Mouse (Mus musculus): ENCODE measurements around the gene Dolpp1.

Dolpp1 gene

GRCm38 (mm10) chr2:30392114-30392576 is at the start of gene Dolpp1:
Dolpp1 (plus strand) TSS chr2:30392254.
- DNase-seq (ENCODE audit: low spot score): peak; percentile 98

- no peak for DNase-seq (ENCODE audit: low spot score)
Observed at GRCm38 (mm10) chr2:30342544-30342943, 49.5 kb upstream of the Dolpp1 start.

- DNase-seq (ENCODE audit: low spot score): no peak
Observed at GRCm38 (mm10) chr2:30343601-30344137, 48.4 kb upstream of the Dolpp1 start.

GRCm38 (mm10) chr2:30345971-30346676 is 45.9 kb upstream of the Dolpp1 start:
- DNase-seq (ENCODE audit: low spot score): no peak

GRCm38 (mm10) chr2:30349196-30349595 is 42.9 kb upstream of the Dolpp1 start:
- no peak for DNase-seq (ENCODE audit: low spot score)

- DNase-seq (ENCODE audit: low spot score): no peak
Observed at GRCm38 (mm10) chr2:30351149-30351548, 40.9 kb upstream of the Dolpp1 start.

GRCm38 (mm10) chr2:30355861-30356260 is 36.2 kb upstream of the Dolpp1 start:
- no peak for DNase-seq (ENCODE audit: low spot score)

- DNase-seq (ENCODE audit: low spot score): no peak
Observed at GRCm38 (mm10) chr2:30356266-30356665, 35.8 kb upstream of the Dolpp1 start.

GRCm38 (mm10) chr2:30356906-30357305 is 35.1 kb upstream of the Dolpp1 start:
- DNase-seq (ENCODE audit: low spot score): no peak

- no peak for DNase-seq (ENCODE audit: low spot score)
Observed at GRCm38 (mm10) chr2:30357552-30358510, 34.2 kb upstream of the Dolpp1 start.

GRCm38 (mm10) chr2:30358533-30359531 is 33.2 kb upstream of the Dolpp1 start, which contains the start of gene Sh3glb2:
Sh3glb2 (minus strand) TSS chr2:30359337.
- DNase-seq (ENCODE audit: low spot score): peak; percentile 75

- DNase-seq (ENCODE audit: low spot score): no peak
Observed at GRCm38 (mm10) chr2:30360626-30361025, 31.4 kb upstream of the Dolpp1 start.

- DNase-seq (ENCODE audit: low spot score): no peak
Observed at GRCm38 (mm10) chr2:30362865-30363264, 29.2 kb upstream of the Dolpp1 start.

- peak; percentile 100 for DNase-seq (ENCODE audit: low spot score)
Observed at GRCm38 (mm10) chr2:30363773-30364650, 28.0 kb upstream of the Dolpp1 start, which contains the start of gene Miga2. Miga2 (plus strand) TSS chr2:30364233.

- no peak for DNase-seq (ENCODE audit: low spot score)
Observed at GRCm38 (mm10) chr2:30365281-30366069, 26.6 kb upstream of the Dolpp1 start.

- no peak for DNase-seq (ENCODE audit: low spot score)
Observed at GRCm38 (mm10) chr2:30366203-30366602, 25.9 kb upstream of the Dolpp1 start.

- DNase-seq (ENCODE audit: low spot score): peak; percentile 78
Observed at GRCm38 (mm10) chr2:30371544-30371943, 20.5 kb upstream of the Dolpp1 start.

- DNase-seq (ENCODE audit: low spot score): no peak
Observed at GRCm38 (mm10) chr2:30372726-30373125, 19.3 kb upstream of the Dolpp1 start.

GRCm38 (mm10) chr2:30375893-30376292 is 16.2 kb upstream of the Dolpp1 start:
- no peak for DNase-seq (ENCODE audit: low spot score)

All from lung, postnatal 25 days (tissue).